Mouse (Mus musculus) adipocyte (in vitro differentiated cells): ENCODE measurements around the gene Prdm12.
A peak's percentile ranks its signal among the peaks of the same experiment; 100 is the strongest.
"Not testable (repeated sequence)": the region's sequence is repeated elsewhere in the genome, so short reads cannot be mapped to it uniquely, and the experiment has no call there.

ENCODE experiments used
- DNase-seq: peaks from one replicate; pipeline ENCODE4 v3.0.0-alpha.2; 2016; ENCODE audit warnings: low spot score

Gene Prdm12

DNA sequence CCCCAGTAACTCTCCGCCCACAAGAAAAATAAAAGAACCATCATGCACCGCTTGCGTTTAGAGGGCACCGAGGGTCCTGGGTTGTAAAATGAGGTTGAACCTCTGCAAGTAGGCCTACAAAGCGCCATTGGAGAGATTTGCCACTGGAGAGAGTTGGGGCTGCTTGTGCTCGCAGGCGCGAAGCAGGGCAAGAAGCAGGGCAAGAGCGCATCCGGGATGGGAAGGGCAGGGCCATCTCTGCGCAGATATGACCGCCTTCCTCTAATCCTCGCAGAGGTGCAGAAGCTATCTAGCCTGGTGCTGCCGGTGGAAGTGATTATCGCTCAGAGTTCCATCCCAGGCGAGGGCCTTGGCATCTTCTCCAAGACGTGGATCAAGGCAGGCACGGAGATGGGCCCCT is 2.1 kb downstream of the Prdm12 start:
- no peak for DNase-seq

DNA sequence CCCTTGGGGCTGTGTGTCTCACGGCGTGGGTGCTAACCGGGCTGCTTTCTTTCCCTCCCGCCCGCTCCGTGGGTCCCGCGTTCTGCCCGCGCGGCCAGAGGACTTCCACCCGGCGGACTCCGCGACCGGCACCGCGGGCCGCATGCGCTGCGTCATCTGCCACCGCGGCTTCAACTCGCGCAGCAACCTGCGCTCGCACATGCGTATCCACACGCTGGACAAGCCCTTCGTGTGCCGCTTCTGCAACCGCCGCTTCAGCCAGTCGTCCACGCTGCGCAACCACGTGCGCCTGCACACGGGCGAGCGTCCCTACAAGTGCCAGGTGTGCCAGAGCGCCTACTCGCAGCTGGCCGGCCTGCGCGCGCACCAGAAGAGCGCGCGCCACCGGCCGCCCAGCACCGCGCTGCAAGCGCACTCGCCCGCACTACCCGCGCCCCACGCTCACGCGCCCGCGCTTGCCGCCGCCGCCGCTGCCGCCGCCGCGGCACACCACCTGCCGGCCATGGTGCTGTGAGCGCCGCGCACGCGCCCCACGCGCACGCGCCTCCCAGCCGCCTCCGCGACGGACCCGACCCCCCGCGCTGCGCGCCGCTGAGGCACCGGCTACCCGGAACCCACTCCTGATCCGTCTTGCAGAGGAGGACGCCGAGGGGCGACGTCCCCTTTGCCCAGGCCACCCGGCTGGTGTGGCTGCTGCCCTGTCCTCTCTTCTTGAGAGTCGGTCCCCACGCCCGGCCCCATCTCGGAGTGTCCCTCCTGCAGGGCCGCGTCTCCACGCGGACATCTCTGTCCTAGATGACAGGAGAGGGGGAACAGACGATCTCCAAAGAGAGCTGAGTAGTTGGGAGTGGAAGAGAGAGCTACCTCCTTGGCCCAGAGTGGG is 14.4 kb downstream of the Prdm12 start:
- DNase-seq: no peak

DNA sequence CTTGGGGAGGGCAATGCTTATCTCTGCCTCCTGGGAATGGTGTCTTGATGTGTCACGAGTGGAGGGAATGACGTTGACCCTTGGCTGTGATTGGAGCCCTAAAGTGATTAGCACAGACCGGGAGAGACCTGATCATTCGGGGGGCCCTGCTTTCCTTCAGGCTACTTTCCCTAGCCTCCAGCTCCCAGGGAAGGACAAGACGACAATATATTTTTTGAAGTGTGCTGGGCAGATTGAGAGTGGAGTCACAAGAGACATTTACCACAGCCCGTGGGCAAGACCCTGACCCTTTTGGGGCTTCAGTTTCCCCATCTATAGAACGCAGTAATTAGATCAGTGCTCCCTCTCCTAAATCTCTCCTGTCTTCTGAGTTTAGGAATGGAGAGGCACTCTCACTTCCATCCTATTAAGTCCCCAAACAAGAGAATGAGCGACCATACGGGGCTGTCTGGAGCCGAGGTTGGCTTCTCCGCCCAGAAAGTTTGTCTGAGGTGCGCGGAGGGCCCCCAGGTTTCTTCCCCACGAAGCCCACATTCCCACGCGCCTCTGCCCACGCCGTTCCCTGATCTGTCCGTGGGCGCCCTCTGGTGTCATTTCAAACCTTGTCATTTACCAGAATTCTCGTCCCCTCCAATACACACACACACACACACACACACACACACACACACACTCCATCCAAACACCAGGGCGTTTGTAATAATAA is 15.2 kb downstream of the Prdm12 start:
- peak; percentile 28 for DNase-seq

DNA sequence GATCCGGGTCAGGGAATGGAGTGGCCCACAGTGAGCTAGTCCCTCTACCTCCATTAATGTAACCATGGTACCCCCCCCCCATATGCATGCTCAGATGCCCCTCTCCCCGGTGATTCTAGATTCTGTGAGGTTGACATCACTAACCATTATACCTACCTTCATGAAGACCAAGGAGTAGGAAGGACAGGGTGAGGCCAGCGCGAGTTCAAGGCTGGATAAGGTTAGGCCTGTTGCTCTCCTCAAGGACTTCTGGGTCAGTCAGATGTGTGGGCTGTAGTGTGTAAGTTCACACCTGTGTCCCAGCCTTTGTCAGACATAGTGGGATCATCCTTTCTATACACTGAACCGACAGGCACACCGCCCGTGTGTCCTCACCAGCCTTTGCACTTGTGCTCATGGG is 16.5 kb downstream of the Prdm12 start:
- no peak for DNase-seq

DNA sequence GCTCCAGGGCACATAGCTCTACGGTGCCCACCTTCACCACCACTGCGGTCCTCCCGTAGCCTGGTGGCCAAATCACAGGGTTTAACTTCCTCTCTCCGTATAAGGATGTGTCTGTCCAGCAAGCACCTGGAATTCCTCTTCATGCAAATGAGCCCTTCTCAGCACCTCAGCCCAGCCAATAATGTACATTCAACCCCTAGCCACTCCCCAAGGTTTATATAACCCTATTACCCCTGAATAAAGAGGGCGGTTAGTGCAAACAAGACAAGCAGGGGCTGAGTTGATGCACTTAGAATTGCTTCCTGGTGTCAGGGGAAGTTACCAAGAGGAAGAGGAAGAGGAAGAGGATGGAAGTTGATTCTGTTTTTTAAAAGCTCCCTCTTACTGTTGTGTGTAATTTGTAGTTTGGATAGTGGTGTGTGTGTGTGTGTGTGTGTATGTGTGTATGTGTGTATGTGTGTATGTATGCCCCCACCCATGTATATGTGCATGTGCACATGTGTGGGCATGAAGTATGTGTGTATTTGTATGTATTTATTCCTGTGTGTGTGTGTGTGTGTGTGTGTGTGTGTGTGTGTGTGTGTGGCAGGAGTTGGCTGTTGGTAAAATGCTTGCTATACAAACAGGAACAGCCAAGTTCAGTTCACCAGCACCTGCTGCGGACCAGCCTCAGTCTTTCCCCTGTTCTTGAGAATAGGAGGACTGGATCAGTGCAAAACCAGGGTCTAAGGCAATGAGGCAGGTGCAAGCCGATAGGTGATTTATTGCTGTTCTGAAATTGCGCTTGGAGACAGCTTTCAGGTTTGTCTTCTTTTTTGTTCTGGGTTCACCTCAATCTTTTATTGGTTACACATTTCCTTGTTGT is 23.3 kb downstream of the Prdm12 start:
- DNase-seq: no peak

DNA sequence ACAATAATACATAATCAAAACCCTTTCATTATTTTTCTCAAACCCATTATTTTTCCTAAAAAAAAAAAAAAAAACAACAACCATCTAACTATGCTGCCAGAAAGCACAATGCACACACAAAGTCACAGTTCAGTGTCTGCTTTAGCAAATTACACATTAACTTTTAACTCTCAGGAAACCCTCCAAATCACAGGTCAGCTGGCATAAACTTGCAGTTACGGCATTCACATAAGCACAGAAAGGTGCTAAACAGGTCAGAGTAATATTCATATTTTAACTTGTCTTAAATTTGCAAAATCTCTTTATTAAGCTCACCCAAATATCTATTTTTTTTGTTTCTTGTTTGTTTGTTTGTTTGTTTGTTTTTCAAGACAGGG is 24.0 kb downstream of the Prdm12 start:
- no peak for DNase-seq

DNA sequence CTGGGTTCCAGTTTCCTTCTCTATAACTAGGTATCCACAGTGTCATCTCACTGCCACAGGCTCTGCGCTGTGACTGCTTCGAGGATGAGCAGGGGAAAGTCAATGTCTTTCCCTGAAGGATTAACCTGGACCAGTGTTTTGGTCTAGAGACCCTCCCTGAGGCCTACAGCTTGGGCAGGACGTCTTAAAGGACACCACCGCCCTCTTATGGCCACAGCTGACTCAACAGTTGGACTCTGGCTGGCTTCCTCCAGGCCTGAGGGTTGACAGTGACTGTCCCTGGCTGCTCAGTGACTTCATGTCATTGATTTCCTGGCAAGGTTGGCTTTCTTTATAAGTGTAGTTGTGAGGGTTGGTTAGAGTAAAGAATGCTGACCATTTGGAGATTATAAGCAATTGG is 27.5 kb downstream of the Prdm12 start:
- peak; percentile 44 for DNase-seq

DNA sequence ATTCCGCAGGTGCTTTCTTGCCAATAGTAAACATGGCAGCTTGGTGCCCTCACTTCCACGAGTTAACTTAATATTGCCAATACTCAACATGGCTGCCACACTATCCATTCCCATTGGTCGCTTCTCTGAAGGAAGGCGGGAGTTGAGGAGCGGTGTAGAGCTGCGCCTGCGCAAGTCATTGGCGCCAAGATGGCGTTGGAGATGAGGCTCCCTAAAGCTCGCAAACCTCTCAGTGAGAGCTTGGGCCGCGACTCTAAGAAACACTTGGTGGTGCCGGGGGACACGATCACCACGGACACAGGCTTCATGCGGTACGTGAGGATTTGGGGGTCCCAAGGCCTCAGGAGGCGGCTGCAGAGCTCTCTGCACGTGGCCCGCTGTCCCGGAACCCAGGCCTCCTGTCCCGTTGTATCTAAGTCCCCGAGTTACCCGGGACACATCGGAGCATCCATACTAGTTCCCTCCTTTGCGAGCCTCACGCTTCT is 30.8 kb downstream of the Prdm12 start, which contains the start of gene Exosc2:
Exosc2 (plus strand) TSS at position 165 of the 485 bp plus-strand sequence.
- peak; percentile 99 for DNase-seq

DNA sequence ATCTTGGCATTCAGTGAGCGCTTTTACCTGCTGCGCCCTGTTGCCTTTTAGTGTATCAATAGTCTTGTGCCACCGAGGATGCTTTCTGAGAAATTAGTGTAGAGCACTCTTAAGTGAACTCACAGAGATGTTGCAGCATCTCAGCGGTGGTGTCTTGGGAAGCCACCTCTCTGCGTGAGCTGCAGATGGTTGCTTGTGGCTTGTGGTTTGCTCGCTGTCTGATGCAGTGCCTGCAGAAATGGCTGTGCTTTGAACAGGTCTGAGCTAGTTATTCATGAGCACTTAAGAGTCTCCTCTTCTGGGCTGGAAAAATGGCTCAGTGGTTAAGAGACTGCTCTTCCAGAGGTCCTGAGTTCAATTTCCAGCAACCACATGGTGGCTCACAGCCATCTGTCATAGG is 38.8 kb downstream of the Prdm12 start:
- DNase-seq: no peak

DNA sequence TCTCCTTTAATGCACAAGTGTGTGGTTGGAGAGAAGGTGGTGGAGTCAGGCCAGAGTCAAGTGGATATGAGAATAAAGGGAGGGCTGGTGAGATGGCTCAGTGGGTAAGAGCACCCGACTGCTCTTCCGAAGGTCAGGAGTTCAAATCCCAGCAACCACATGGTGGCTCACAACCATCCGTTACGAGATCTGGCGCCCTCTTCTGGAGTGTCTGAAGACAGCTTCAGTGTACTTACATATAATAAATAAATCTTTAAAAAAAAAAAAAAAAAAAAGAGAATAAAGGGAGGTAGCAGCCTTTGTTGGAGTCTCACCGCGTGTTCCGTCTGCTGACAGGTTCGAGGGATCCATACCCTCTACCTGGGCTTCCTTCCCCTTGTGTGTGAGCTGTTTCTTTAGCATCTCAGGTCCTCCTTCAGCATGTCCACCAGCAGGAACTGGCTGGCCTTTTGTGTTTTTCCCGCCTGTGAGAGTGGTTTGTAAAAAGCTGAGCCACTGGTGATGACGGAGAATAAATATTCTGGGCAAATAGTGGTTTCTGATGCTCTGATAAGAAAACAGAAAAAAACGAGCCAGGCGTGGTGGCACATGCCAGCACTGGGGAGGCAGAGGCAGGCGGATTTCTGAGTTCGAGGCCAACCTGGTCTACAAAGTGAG is 41.3 kb downstream of the Prdm12 start:
- DNase-seq: not testable (repeated sequence)

DNA sequence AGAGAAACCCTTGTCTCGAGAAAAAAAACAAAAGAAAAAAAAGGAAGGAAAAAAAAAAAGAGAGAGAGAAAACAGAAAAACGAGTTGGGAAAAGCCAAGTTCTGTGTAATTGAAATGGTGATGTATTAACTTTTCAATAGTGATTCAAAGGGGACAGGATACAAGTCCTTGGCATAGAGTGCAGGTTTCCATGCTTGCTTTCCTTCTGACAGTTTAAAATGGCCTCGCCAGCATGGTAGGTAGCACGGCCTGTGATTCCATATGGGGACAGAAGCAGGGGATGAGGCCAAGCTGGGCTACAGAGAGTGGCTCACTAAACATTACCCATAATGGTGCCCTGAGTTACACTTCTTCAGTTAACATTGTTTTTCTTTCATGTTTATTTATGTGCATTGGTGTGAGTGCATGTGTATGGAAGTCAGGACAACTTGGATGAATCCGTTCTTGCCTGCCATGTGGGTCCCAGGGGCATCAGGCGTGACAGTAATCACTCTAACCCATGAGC is 41.9 kb downstream of the Prdm12 start:
- DNase-seq: no peak

DNA sequence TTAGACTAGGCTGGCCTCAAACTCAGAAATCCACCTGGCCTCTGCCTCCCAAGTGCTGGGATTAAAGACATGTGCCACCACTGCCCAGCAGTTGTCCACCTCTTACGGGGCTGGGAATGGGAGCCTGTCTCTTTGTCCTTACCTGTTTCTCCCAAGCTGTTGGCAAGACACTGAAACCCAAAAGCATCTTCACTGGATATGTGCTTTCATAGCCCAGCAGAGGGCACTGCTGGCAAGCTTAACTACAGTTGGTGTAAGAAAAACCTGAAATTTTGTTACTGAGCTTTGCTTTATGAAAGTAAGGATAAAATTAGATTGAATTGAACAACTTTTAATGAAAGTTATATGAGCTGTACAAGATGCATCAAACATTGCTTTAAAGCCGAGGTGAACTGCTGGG is 43.8 kb downstream of the Prdm12 start:
- DNase-seq: peak; percentile 86

DNA sequence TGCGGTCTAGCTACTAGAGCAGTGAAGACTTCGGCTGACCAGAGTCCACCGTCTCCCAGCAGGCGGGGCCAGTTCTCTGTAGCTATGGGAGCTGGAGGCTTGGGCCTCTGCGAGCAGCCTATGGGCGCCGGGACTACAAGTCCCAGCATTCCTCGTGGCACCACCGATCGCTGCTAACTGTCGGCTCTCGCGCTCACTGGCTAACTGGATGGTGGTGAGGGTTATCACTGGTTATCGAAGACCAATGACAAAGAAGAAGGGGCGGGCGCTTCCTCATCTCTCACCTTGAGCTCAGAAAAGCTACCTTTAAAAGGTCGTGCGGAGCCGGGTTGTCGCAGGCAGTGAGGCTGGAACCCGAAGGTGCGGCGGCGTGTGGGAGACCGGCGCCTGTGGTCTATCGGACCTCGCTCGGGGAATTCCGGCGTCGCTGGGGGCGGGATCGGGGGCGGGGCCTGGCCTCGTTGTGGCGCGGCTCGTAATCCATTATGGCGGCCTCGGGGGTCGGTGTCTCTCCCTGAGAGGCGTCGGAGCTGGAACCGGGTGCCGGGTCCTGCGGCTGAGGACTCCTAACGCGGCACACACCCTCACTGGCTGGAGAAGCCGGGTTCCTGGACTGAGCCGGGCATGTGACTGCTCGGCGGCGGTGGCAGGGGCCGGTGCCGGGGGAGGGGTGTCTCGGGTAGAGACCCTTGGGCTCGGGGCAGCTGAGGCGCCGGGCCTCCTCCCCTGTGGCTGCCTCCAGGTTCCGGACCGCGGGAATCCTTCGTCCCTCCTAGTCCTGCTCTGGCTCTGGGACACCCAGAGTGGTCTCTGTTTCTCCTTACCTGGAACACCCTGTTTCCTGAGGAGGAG is 48.5 kb downstream of the Prdm12 start, which contains the start of gene Abl1:
Abl1 (plus strand) TSS at position 303 of the 852 bp plus-strand sequence.
- DNase-seq: peak; percentile 98

DNA sequence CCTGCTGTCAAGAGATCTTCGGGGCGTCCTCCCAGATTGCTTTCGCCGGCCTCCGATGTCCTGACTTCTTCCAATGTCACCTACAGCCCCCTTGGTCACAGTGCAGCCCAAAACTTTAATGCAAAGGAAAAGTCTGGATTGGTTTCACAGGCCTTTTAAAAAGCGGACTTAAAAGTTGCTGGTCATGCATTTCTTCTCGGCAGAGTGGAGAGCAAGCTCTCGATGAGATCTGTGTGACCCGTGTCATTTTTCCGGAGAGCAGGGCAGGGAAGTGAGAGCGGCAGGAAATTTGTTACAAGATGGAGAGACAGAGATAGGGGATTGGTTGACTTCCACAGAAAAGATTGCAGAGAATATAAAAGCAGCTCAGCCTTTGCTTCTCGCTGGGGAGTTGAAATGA is 49.2 kb downstream of the Prdm12 start:
- peak; percentile 63 for DNase-seq

DNA sequence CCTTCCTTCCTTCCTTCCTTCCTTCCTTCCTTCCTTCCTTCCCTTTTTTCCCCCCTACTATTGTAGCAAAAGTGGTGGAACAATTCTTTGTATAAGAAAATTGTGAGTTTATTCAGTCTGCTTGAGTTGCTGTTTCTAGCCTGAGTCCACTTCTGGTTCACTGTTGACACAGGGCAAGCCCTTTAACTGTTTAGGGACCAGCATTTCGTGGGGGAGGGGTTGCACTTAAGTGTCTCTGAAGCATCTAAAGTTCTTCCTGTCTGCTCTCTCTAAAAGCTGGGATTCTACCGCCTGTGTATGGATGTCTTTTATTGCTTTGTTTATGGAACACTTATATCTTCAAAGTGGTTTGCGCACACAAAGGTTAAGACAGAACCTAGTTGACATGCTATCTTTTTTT is 50.2 kb downstream of the Prdm12 start:
- DNase-seq: peak; percentile 41

DNA sequence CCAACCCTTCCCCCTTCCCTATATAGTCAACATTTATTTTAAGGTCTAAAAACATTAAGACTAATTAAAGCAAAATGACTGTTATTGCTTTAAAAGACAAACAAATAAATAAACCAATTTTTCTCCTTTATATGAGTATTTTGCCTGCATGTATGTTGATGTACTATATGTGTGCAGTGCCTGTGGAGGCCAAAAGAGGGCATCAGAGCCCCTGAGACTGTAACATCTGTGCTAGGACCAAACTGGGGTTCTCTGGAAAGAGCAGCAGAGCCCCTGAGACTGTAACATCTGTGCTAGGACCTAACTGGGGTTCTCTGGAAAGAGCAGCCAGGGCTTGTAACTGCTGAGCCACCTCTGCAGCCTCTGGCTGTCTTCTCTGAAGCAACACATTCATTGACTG is 58.4 kb downstream of the Prdm12 start:
- no peak for DNase-seq

DNA sequence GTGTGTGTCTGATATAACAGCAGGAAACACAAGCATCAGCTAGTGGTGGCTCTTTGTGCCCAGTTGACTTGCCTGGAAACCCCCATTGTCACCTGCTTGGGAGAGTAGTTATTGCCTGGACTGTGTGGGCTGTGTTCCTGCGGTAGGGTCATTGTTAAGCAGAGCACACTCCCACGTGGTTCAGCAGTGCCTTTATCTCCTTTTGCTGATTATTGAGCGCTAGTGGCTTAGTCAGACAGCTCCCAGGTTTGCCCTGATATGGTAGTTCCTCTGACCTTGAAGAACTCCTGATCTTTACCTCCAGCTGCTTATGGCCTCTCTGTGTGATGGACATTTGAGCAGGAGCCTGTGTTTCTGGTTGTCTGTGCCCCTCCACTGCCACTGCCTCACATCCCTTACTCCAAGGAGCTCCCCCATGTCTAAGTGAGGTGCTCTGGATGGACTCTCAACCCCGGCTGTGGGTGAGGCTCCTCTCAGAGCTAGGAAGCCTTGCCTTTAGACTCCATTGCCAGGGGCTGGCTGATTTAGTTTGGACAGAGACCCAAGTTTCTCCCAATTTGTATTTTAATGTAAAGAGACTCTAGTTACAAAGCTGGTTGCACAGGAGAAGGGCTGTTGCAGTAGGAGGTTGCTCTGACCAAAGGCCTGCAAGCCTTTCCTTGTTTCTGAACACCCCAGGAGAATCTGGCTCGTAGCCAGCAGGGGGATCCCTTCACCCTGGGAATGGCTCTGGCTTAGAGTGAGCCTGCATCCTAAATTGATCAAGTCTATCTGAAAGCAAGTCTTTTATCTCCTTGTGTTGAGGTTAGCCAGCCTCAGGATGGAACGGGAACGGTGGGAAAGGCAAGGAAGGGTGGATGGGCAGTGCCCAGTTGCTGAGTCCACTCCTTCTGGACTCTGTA is 61.0 kb downstream of the Prdm12 start:
- peak; percentile 31 for DNase-seq

DNA sequence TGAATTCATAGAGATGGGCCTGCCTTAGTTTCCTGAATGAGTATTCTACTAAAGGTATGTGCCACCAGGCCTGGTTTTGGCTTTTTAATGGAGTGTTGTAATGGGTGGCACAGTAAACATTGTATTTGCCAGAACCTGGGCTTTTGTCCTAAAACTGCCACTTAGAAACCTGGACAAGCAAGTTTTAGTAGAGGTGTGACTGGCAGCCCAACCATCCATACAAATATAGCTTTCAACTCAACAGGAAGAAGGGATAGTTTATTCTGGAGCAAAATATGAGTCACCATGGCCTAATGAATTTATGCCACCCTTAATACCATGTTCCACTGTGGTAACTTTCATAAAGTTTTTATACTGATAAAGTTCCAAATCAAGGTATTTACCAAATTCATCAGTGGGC is 63.4 kb downstream of the Prdm12 start:
- no peak for DNase-seq
